Mouse (Mus musculus) liver, embryonic 14.5 days (tissue): ENCODE data around the gene Itgae.

Experiments used
- CTCF ChIP-seq: IDR thresholded peaks from 2 replicates; pipeline ENCODE4 v1.5.1; 2016; ENCODE audit warnings: antibody characterized with exemption, low read depth, control low read depth
- EP300 ChIP-seq: IDR thresholded peaks from 2 replicates; pipeline ENCODE4 v1.6.1; 2016; ENCODE audit warnings: antibody characterized with exemption, low read depth

GRCm38 (mm10) chr11:73109941-73110340 lies 19.6 kb downstream of the Itgae start:
- no peak for TF ChIP-seq CTCF
- no peak for TF ChIP-seq EP300
